Mouse (Mus musculus): ENCODE data around the gene Phc2. TPM values are rescaled to one million over a fixed set of nuclear protein-coding genes. Genes with fewer than 3 reads are reported as not detected.
A peak's percentile ranks its signal among the peaks of the same experiment; 100 is the strongest.

Gene Phc2
- total RNA-seq, 2 experiments from 2014 or later: 17.3 to 25.1 TPM

DNA sequence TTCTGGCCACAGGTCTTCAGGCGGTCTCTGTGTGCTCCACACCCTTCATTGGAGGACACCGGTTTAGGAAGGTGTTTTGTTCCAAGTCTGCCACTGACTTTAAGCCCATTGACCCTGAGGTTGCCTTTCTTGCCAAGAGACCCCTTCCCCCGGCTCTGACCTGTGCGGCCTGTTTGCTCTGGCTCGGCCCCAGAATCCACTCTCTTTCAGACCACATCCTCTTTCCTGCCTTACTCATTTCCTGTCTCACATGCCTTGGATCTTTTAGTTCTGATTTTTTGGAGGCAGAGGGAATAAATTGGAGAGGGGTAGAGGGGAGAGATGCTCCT, 75.2 kb downstream of the Phc2 start:
- no peak for DNase-seq
- no peak for TF ChIP-seq CTCF (IDR thresholded peaks at IDR 0.05)
- Histone ChIP-seq H3K27ac (peak overlapping the region; percentile 92), H3K4me3 (peak overlapping the region; percentile 95)
- intact Hi-C loops (cut with DNase I): loop anchor here (5.0 kb wide), 1 partner anchor 48 kb away; no protein-coding TSS in a partner anchor

DNA sequence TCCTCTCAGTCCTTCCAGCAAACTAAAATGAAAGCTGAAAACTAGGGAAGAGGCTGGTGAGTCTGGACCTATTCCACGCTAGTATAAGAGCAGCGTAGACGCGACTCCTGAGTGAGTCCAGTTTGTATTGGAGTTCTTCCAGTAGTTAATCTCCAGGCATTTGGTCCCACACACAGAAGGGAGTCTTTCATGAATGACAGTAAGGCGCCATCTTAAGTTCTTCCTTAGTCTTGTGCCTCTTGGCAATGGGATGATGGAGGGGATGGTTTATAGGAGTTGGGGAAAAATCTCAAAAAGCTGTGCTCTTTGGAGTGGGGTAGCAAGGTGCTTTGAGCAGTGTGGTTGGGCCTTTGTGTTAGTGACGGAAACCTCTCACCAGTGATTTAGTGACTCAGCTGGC, 75.8 kb downstream of the Phc2 start:
- Histone ChIP-seq H3K27ac (peak overlapping the region; percentile 92), H3K4me3 (peak overlapping the region; percentile 95)
- intact Hi-C loops (cut with DNase I): no loop called here
- no peak for DNase-seq
- no peak for TF ChIP-seq CTCF (IDR thresholded peaks at IDR 0.05)

DNA sequence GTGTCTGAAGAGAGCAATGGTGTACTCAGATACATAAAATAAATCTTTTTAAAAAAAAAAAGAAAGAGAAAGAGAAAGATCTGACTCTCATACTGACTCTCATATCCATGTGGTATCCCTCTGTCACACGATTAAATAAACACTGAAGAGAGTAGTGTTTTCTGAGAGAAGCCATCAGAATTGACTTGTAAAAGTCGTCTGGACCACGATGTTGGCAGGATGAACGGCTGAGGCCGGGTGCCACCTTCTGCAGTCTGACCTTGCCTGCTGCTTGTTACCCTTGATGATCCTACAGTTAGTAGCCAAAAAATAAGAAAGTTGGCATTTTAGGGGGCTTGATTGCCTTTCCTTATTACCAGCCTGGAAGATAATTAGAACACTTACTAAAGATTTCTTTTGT, 78.3 kb downstream of the Phc2 start:
- Histone ChIP-seq H3K27ac (peak overlapping the region; percentile 70), H3K4me3 (no peak overlapping the region)
- DNase-seq: no peak
- no peak for TF ChIP-seq CTCF (IDR thresholded peaks at IDR 0.05)
- intact Hi-C loops (cut with DNase I): no loop called here

DNA sequence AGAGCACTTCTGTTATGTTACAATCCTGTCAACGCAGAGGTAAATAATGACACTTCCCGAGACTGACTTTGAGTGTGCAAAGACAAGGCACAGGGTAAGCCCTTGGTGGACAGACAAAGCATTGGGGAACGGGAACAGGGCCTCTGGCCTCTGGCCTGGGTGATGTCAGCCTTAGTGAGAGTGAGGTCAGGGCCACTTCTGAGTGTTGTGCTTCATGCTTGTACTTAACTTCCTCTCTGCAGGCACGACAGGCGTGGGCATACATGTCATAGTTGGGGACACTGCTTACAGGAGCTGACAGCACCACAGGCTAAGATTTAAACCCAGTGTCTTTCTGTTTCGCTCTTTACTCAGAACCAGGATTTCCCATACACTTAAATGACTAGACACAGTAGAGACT, 79.0 kb downstream of the Phc2 start:
- TF ChIP-seq CTCF (IDR thresholded peaks at IDR 0.05): no peak
- H3K27ac ChIP-seq: peak overlapping the region; percentile 70
- DNase-seq: no peak
- intact Hi-C loops (cut with DNase I): no loop called here
- H3K4me3 ChIP-seq: peak overlapping the region; percentile 48

DNA sequence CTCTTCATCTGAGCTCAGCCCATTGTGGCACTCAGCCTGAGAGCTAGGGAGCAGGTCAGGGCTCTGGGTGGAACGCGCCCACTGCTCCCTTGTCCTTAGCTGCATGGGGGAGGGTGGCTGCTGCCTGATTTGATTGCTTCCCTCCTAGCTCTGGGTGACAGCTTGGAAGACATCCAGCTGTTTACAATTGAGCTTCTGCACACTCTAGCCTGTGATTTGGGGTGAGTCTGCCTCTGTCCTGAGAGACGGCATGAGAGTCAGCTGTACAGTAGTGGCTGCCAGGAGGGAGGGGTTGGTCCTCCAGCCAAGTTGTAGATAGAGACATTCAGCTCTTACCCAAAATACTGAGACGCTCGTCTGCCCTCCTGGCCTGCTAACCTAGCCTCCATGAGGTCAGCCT, 79.7 kb downstream of the Phc2 start:
- Histone ChIP-seq H3K4me3 (peak overlapping the region; percentile 48), H3K27ac (peak overlapping the region; percentile 70)
- no peak for TF ChIP-seq CTCF (IDR thresholded peaks at IDR 0.05)
- peak; percentile 85 for DNase-seq
- intact Hi-C loops (cut with DNase I): no loop called here

DNA sequence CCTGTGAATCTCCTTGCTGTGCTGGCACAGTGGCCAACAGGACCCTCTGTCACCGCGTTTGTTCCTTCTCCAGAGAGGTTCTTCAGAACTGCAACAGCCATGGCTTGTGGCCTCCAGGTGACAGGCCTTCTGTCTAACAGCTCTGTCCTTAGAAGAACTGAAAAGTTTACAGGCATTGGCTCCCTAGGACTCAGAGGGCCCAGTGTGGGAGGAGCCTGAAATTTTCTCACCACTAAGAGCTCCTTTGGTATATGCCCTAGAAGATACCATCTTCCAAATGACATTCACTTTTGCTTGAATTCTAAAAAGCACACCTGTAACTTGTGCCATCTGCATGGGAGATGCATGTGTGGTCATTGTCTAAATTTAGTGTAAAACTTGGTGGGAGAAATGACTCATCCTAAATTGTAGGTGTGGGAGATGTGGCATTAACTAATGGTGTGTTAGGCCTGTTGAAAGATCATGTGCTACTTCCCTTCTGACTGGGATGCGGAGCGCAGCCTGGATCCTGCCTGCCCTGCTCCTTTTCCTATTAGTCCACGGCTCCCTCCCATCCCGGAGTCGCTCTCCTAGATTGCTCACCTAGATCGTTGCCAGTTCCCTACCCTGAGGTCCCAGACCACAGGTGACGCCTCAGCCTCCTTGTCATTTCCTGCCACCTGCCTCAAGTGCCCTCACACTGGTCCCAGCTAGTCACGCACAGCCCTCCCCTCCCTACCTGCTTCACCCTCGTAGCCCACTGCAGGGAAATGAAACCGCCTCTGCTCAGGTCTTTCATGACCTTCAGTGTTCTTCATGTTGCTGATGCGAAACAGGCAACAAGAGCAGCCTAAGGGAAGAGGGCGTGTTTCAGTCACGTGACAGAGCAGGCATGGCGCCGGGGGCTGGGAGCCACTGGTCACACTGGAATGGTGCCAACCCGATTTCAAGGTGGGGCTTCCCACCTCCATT, 80.5 kb downstream of the Phc2 start:
- no peak for DNase-seq

DNA sequence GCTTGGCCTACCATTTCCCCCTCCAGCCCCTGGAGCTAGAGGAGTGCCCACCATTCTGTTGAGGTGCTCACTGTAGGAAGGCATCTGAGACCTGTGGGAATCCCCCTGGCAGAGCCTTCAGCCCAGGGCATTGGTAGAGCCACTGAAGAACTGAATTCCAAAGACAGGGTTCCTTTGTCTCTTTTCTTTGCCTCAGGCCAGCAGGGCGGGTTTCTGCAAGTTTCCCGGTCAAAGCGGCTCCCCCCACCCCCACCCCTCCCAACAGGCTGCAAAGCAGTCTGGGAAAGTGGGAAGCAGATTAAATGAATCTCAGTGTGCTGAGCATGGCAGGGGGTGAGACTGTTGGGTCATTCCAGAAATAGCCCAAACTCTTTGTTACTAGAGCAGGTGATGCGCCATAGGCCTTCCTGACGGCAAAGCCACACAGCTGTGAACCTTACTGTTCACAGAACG, 82.7 kb downstream of the Phc2 start:
- intact Hi-C loops (cut with DNase I): no loop called here
- Histone ChIP-seq H3K27ac (peak overlapping the region; percentile 48), H3K4me3 (no peak overlapping the region; the same call in 1 of the 2 replicates)
- no peak for TF ChIP-seq CTCF (IDR thresholded peaks at IDR 0.05)
- no peak for DNase-seq

More for the DNA sequence above, 80.5 kb downstream of the Phc2 start:
- peak overlapping the region; percentile 48 for H3K4me3 ChIP-seq
- peak overlapping the region; percentile 70 for H3K27ac ChIP-seq
- TF ChIP-seq CTCF (IDR thresholded peaks at IDR 0.05): no peak
- intact Hi-C loops (cut with DNase I): no loop called here

DNA sequence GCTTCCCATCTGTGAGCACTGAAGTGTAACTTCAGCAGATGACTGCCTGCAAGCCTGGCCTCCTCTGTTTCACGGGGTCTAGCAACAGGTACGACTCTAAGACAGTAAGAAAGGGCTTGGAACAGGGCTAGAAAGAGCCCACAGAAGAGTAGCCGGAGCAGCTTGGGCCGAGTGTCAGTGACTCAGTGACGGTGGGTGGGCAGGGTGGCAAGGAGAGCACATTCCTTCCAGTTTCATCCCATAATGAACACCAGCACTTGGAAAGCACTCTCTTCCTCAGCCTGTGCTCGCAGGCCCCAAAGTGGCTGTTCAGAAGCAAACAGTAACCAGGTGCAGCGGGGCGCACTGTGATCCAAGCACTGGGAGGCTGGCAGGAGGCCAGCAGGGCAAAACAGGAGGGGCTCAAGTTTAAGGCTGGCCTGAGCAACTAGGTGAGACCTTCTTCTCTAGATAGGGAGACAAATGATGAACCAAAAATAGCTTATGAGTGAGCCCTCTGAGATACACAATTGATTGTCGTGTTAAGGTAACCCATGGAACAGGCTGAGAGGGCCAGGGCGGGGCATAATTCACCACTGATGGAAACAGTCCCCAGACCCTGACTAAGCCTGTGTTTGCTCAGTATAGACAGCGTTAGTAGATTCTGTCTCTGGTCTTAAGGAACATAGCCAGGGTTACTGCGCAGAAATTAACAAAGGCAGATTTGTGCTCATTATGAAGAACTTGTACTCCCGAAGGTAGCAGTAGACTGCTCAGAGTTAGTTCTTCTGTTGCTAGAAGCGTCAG, 83.5 kb downstream of the Phc2 start:
- Histone ChIP-seq H3K27ac (peak overlapping the region; percentile 38), H3K4me3 (no peak overlapping the region)
- intact Hi-C loops (cut with DNase I): no loop called here
- no peak for DNase-seq
- no peak for TF ChIP-seq CTCF (IDR thresholded peaks at IDR 0.05)

DNA sequence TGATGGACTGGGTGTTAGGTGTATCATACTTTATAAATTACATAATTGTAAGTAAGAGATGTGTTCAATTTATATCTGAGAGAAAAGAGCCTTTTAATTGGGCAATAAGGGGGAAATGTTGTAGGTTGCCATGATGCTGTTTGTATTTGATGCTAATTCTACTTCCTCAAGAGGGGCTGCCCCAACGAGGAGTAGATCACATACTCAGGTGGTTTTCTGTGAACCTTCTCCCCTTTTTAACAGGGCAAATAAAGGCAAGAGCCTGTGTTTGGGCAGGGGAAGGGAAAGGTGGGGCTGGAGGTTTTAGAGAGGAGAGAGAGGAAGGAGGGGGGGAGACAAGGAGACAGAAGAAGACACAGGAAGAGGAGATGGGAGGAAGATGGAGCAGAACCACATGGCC, 86.4 kb downstream of the Phc2 start:
- Histone ChIP-seq H3K4me3 (no peak overlapping the region), H3K27ac (no peak overlapping the region)
- TF ChIP-seq CTCF (IDR thresholded peaks at IDR 0.05): no peak
- DNase-seq: no peak
- intact Hi-C loops (cut with DNase I): loop anchor here (10.0 kb wide), 1 partner anchor 1014 kb away; no protein-coding TSS in a partner anchor

DNA sequence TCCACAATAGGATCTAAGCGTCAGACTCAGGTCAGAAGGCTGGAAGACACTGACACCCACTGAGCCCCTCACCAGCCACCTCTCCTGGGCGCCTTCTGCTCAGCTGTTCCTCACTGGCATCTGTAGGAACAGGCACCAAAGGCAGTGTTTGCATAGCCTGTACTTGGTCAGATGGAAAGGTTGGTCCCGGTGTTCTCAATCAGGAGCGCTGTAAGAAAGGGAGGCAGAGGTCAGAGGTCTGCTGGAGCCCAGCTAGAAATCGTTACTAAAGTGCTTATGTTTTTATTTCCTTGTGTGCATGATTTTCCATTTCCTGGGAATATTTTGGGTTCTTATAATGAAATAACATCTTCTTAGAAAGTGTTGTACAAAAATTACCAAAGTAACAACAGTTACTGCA, 87.4 kb downstream of the Phc2 start:
- Histone ChIP-seq H3K27ac (no peak overlapping the region), H3K4me3 (no peak overlapping the region)
- DNase-seq: no peak
- intact Hi-C loops (cut with DNase I): loop anchor here (10.0 kb wide), 1 partner anchor 1013 kb away; no protein-coding TSS in a partner anchor
- no peak for TF ChIP-seq CTCF (IDR thresholded peaks at IDR 0.05)

DNA sequence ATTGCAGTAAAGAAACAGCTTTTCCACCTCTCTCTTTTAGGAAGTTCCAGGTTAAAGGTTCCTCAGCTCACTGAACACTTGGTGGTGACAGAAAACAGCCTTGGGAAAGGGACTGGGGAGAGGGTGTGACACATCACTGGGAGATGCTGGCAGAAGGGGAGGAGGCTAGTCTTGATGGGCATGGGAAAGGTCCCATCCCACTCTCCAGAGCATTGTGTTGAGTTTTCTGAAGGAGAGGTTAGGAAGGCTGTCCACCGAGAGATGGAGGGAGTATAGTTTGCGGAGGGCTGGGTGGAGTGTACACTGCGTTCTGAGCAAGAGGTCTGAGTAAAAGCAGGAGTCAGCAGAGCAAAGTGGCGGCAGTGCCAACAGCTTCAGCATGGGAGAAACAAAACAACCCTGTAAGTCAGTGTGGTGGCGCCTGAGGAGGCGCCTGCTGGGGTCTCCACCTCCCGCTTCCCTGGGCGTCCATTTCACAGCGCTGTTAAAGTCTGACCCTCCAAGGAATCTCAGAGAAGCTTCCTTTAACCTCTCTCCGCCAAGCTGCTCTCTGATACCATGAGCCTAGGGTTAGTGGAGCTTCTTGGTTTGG, 88.0 kb downstream of the Phc2 start:
- Histone ChIP-seq H3K4me3 (no peak overlapping the region), H3K27ac (no peak overlapping the region)
- intact Hi-C loops (cut with DNase I): loop anchor here (10.0 kb wide), 1 partner anchor 1012 kb away; no protein-coding TSS in a partner anchor
- TF ChIP-seq CTCF (IDR thresholded peaks at IDR 0.05): no peak
- DNase-seq: no peak

DNA sequence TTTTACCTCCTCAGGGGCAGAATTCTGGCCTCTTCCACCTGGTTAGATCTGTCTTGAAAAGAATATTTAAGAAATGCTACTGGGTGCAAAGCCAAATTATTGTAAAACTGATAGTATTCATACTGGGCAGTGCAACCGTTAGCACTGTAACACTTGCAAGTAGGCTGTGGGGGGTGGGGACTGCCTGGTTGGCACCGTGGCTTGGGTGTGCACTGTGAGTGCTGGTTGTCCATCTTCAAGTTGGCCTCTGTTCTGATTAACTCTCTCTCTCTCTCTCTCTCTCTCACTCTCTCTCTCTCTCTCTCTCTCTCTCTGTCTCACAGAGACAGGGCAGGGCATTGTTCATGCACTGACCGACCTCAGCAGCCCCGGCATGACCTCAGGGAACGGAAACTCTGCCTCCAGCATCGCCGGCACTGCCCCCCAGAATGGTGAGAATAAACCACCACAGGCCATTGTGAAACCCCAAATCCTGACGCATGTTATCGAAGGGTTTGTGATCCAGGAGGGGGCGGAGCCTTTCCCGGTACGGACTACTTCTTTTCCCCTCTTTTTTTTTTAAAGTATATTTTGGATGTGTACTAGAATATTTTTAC, 88.6 kb downstream of the Phc2 start:
- intact Hi-C loops (cut with DNase I): loop anchor here (10.0 kb wide), 1 partner anchor 1012 kb away; no protein-coding TSS in a partner anchor
- DNase-seq: no peak
- no peak for TF ChIP-seq CTCF (IDR thresholded peaks at IDR 0.05)
- no peak overlapping the region for H3K27ac ChIP-seq
- no peak overlapping the region for H3K4me3 ChIP-seq

Measured in gastrocnemius, adult 2 months (tissue).